Mouse (Mus musculus) kidney, embryonic 16.5 days (tissue): ENCODE measurements around the gene Klhdc4. TPM values are rescaled to one million over a fixed set of nuclear protein-coding genes. Genes with fewer than 3 reads are reported as not detected.

Experiments used
- ATAC-seq: fragments of 200-750 bp; cut with Nextera tagmentation; 2 replicates; pipeline ENCODE4 v1.8.0; 2017; ENCODE audit warnings: moderate TSS enrichment; ENCODE audit not compliant: low FRiP score, low TSS enrichment
- H3K27ac ChIP-seq: fragments of 300-500 bp; sonication (generic); 2 replicates; pipeline ENCODE4 v1.5.1; 2014; ENCODE audit warnings: low read length
- H3K27me3 ChIP-seq: fragments of 300-500 bp; sonication (generic); 2 replicates; pipeline ENCODE4 v1.6.1; 2014; ENCODE audit warnings: low read length, control low read depth, mixed read lengths; ENCODE audit not compliant: insufficient read depth
- H3K36me3 ChIP-seq: fragments of 300-500 bp; sonication (generic); 2 replicates; pipeline ENCODE4 v1.6.1; 2014; ENCODE audit warnings: low read length, control low read depth, mixed read lengths; ENCODE audit not compliant: insufficient read depth
- H3K4me1 ChIP-seq: fragments of 300-500 bp; sonication (generic); 2 replicates; pipeline ENCODE4 v1.6.1; 2014; ENCODE audit warnings: low read length, control low read depth, mixed read lengths; ENCODE audit not compliant: insufficient read depth
- H3K4me2 ChIP-seq: fragments of 300-500 bp; sonication (generic); replicated peaks from 2 replicates; pipeline ENCODE4 v1.6.1; 2014; ENCODE audit warnings: low read depth, low read length
- H3K4me3 ChIP-seq: fragments of 300-500 bp; sonication (generic); 2 replicates; pipeline ENCODE4 v1.5.1; 2014; ENCODE audit warnings: mild to moderate bottlenecking, low read length
- H3K9ac ChIP-seq: fragments of 300-500 bp; sonication (generic); replicated peaks from 2 replicates; pipeline ENCODE4 v1.6.1; 2014; ENCODE audit warnings: low read length
- H3K9me3 ChIP-seq: fragments of 300-500 bp; sonication (generic); 2 replicates; pipeline ENCODE4 v1.6.1; 2016; ENCODE audit warnings: low read length, control low read depth
- WGBS: fragments of 180-500 bp; shearing (Covaris S2); extraction: QIAGEN DNeasy Blood & Tissue Kit; methylation state at CpG from one replicate; pipeline ENCODE4 v1.1.7; 2014; 5-methylcytosine and 5-hydroxymethylcytosine counted together
- polyA plus RNA-seq: library from polyadenylated mRNA; unstranded; fragments of >200 nt; fragmentation: Nextera tagmentation; extraction: Ambion mirVana; gene quantifications from 2 replicates; pipeline ENCODE4 v1.2.1, GENCODE M21; 2015

Klhdc4 gene
- 48.4 and 50.1 TPM in 2 replicates for polyA plus RNA-seq

- H3K4me2 ChIP-seq, result peak within 1 kb of the TSS; percentile 97
- no peaks in the 10 kb centered on the region for H3K36me3 ChIP-seq
- H3K27me3 ChIP-seq, result no peaks in the 10 kb centered on the region
- under 1% methylated on average over 63 of the region's 68 CpGs for WGBS
- ATAC-seq, result peak; percentile 98
- H3K9ac ChIP-seq, result peak within 1 kb of the TSS; percentile 94
- H3K4me1 ChIP-seq, result peaks cover 12% of the 10 kb centered on the region
- H3K4me3 ChIP-seq, result peak within 1 kb of the TSS; percentile 94
- H3K27ac ChIP-seq, result peak within 1 kb of the TSS; percentile 38; the same call in 1 of the 2 replicates
- H3K9me3 ChIP-seq, result no peaks in the 10 kb centered on the region
Measured at GRCm38 (mm10) chr8:121829048-121829776, at the start of gene Klhdc4. TSS of gene Klhdc4 (minus strand) at chr8:121829569.

DNA sequence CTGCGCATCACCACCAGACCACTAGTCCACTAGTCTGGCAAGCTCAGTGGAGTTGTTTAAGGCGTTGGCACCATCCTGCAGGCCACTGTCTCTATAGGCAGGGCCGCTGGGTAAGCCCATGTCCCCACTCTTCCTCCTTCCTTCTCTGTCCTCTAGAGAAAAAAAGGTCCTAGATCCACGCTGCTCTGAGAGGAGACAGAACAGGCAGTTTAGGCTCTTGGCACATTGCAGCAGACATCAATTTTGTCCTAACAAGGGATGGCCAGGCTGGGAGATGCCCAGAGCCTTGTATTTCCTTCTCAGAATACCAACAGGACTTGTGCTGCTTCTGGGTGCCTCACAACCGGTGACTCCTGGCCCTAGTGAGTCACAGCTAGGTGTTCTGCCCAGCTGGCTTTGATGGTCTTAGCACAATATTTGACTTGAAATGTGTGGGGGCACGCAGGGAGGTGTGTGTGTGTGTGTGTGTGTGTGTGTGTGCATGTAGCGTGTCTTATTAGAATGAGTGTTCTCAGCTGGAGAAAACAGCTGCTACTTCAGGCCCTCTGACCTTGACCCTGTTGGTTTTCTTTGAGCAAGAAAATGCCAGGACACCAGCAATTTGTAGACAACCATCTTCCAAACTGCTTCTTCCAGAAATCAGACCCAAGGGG, 48.6 kb upstream of the Klhdc4 start:
- no peak for ATAC-seq
- Histone ChIP-seq H3K36me3 (0 out of 2 replicates have a peak, but pooled peaks cover 9% of the 10 kb centered on the region), H3K27ac (no peak overlapping the region), H3K4me1 (peaks cover 36% of the 10 kb centered on the region), H3K9me3 (no peaks in the 10 kb centered on the region), H3K27me3 (no peaks in the 10 kb centered on the region), H3K4me2 (no peak overlapping the region), H3K4me3 (no peak overlapping the region), H3K9ac (no peak overlapping the region)
- 67% methylated on average over 7 of the region's 7 CpGs for WGBS

DNA sequence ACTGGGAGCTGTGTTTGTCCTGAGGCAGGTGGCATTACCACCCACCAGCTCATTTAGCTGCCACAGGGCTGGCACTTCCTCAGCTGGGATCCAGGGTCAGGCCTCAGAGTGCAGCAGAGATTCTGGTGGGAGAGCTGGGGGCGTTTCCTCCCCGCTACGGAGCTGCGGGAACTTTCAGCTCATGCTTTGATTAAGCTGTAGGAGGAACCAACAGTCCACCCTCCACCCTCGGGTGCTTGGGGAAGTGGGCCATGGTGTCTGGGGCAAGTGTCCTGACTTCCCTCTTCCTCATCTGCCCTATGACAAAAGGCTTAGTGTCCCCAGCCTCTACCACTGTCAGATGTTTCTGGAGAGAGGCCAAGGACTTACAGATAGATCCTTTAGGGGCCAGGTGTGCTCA, 47.8 kb upstream of the Klhdc4 start:
- no peak for ATAC-seq
- WGBS, result 37% methylated on average over 5 of the region's 5 CpGs
- H3K4me2 ChIP-seq, result no peak overlapping the region
- 0 out of 2 replicates have a peak, but pooled peaks cover 5% of the 10 kb centered on the region for H3K36me3 ChIP-seq
- no peaks in the 10 kb centered on the region for H3K27me3 ChIP-seq
- no peak overlapping the region for H3K4me3 ChIP-seq
- H3K4me1 ChIP-seq, result peaks cover 36% of the 10 kb centered on the region
- no peak overlapping the region for H3K9ac ChIP-seq
- no peak overlapping the region for H3K27ac ChIP-seq
- H3K9me3 ChIP-seq, result no peaks in the 10 kb centered on the region

- no peaks in the 10 kb centered on the region for H3K27me3 ChIP-seq
- H3K9ac ChIP-seq, result no peak overlapping the region; the same call in 1 of the 2 replicates
- peaks cover 28% of the 10 kb centered on the region for H3K4me1 ChIP-seq
- no peaks in the 10 kb centered on the region for H3K9me3 ChIP-seq
- H3K36me3 ChIP-seq, result no peaks in the 10 kb centered on the region
- ATAC-seq, result no peak
- 54% methylated on average over 9 of the region's 9 CpGs for WGBS
- H3K4me2 ChIP-seq, result no peak overlapping the region
- H3K4me3 ChIP-seq, result no peak overlapping the region
- no peak overlapping the region; the same call in 1 of the 2 replicates for H3K27ac ChIP-seq
Measured at GRCm38 (mm10) chr8:121875517-121875916, 46.1 kb upstream of the Klhdc4 start.

GRCm38 (mm10) chr8:121875045-121875444, 45.7 kb upstream of the Klhdc4 start:
- no peak overlapping the region; the same call in 1 of the 2 replicates for H3K9ac ChIP-seq
- H3K36me3 ChIP-seq, result no peaks in the 10 kb centered on the region
- H3K27ac ChIP-seq, result no peak overlapping the region; the same call in 1 of the 2 replicates
- H3K4me2 ChIP-seq, result no peak overlapping the region
- H3K27me3 ChIP-seq, result no peaks in the 10 kb centered on the region
- no peaks in the 10 kb centered on the region for H3K9me3 ChIP-seq
- no peak overlapping the region for H3K4me3 ChIP-seq
- ATAC-seq, result no peak
- H3K4me1 ChIP-seq, result peaks cover 28% of the 10 kb centered on the region
- WGBS, result 28% methylated on average over 3 of the region's 3 CpGs

DNA sequence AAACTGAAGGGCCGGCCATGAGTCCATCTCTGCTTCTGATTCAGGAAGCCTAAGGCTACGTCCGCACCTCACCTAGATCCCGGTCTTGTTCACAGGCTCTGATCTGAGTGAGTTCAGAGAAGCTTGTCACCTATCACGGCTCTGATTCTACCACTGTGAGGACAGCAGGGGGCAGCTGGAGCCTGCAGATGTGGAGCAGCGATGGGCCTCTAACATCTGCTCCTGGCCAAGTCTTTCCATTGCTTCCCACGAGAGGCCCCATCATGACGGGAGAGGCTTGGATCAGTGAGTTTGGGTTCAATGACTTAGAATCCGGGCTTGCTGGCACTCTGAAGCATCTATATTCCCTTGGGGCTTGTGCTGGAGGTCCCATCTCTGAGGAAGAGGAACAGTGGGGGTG, 44.7 kb upstream of the Klhdc4 start:
- no peak overlapping the region for H3K4me2 ChIP-seq
- peaks cover 28% of the 10 kb centered on the region for H3K4me1 ChIP-seq
- WGBS, result 40% methylated on average over 9 of the region's 9 CpGs
- no peak overlapping the region for H3K27ac ChIP-seq
- no peak overlapping the region for H3K4me3 ChIP-seq
- no peak overlapping the region for H3K9ac ChIP-seq
- H3K9me3 ChIP-seq, result no peaks in the 10 kb centered on the region
- H3K36me3 ChIP-seq, result no peaks in the 10 kb centered on the region
- ATAC-seq, result peak; percentile 65
- no peaks in the 10 kb centered on the region for H3K27me3 ChIP-seq

GRCm38 (mm10) chr8:121871833-121872440, 42.6 kb upstream of the Klhdc4 start:
- peaks cover 15% of the 10 kb centered on the region for H3K4me1 ChIP-seq
- no peak overlapping the region for H3K4me3 ChIP-seq
- H3K4me2 ChIP-seq, result no peak overlapping the region
- no peaks in the 10 kb centered on the region for H3K27me3 ChIP-seq
- no peak overlapping the region for H3K27ac ChIP-seq
- H3K9me3 ChIP-seq, result no peaks in the 10 kb centered on the region
- H3K36me3 ChIP-seq, result no peaks in the 10 kb centered on the region
- ATAC-seq, result no peak
- no peak overlapping the region for H3K9ac ChIP-seq
- WGBS, result 36% methylated on average over 10 of the region's 10 CpGs

DNA sequence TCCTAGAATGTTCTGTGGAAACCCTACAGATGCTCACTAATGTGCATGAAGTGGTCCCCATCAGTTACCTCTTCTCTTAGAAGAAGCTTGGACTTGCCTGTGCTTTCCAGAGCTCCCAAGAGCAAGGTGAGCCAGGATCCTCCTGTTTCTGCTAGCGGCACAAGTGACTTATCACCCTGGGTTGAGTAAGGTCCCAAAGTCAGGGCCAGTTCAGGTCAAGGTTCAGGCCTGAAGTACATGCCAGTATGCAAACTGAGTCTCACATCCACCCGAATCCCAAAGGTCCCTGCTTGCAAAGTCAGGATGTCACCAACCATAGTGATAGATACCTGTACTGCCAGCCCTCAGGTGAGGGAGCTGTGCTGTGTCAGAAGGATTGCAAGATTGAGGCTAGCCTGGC, 40.8 kb upstream of the Klhdc4 start:
- Histone ChIP-seq H3K36me3 (no peaks in the 10 kb centered on the region), H3K9me3 (no peaks in the 10 kb centered on the region), H3K27me3 (no peaks in the 10 kb centered on the region), H3K27ac (no peak overlapping the region), H3K4me1 (peaks cover 11% of the 10 kb centered on the region), H3K9ac (no peak overlapping the region), H3K4me2 (no peak overlapping the region), H3K4me3 (no peak overlapping the region)
- 91% methylated on average over 2 of the region's 2 CpGs for WGBS
- ATAC-seq, result no peak

DNA sequence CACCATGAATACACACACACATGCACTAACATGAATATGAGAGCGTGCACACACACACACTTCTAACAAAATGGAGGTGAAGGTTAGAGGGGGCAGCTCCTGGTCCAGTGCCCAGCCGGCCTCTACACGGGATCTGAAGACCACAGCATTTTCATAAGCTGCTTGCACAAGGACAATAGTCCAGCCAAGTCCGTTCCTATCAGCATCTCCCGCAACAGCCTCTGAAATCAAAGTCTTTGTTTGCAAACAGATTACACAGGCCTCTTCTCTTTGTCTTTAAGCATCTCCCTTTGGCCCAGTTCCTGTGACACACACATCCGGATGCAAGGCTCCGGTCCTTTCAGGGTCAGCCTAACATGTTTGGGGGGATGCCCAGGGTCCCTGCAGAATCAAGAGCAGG, 39.5 kb upstream of the Klhdc4 start:
- Histone ChIP-seq H3K9me3 (no peaks in the 10 kb centered on the region), H3K4me3 (no peak overlapping the region), H3K27ac (no peak overlapping the region), H3K4me1 (no peaks in the 10 kb centered on the region), H3K4me2 (no peak overlapping the region), H3K27me3 (no peaks in the 10 kb centered on the region), H3K9ac (no peak overlapping the region), H3K36me3 (no peaks in the 10 kb centered on the region)
- 94% methylated on average over 7 of the region's 7 CpGs for WGBS
- ATAC-seq, result no peak

GRCm38 (mm10) chr8:121868196-121868595, 38.8 kb upstream of the Klhdc4 start:
- no peaks in the 10 kb centered on the region for H3K4me1 ChIP-seq
- no peaks in the 10 kb centered on the region for H3K9me3 ChIP-seq
- ATAC-seq, result no peak
- H3K4me2 ChIP-seq, result no peak overlapping the region
- no peaks in the 10 kb centered on the region for H3K36me3 ChIP-seq
- H3K27ac ChIP-seq, result no peak overlapping the region
- H3K4me3 ChIP-seq, result no peak overlapping the region
- WGBS, result 84% methylated on average over 5 of the region's 5 CpGs
- H3K9ac ChIP-seq, result no peak overlapping the region
- H3K27me3 ChIP-seq, result no peaks in the 10 kb centered on the region
